Mouse (Mus musculus): ENCODE results near the gene Map2k6. TPM values are rescaled to one million over a fixed set of nuclear protein-coding genes. Genes with fewer than 3 reads are reported as not detected.

Map2k6 gene
- polyA plus RNA-seq, 1 experiment from 2014 or later = 17.8 TPM

DNA sequence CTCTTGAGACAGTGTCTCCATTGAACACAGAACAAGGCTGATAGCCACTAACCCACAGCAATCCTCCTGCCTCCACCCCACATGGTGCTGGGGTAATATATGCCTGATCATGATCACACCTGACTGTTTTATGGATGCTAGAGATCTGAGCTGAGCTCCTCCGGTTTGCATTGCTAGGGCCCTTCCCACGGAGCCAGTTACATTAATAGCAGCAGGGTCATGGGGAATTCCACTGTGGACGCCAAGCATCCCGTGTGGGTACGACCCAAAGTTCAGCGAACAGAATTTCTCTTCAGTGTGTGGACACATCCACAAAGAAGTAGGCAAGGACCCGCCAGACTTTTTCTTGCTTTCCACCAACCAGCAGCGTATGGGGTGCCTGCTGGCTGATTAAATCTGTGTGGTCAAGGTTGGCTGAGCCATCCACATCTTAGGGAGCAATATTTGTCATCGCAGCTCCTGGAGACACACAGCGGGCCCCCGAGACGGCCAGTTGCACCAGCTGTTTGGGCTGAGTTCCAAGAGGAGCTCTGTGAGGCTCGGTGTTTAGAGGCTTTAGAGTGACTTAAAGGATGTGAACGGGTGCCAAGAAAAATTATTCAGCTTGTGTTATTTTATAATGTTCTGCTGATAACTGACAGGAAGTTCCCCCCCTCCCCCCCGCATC, 51.3 kb downstream of the Map2k6 start:
- DNase-seq (ENCODE audit: low spot score) = no peak

DNA sequence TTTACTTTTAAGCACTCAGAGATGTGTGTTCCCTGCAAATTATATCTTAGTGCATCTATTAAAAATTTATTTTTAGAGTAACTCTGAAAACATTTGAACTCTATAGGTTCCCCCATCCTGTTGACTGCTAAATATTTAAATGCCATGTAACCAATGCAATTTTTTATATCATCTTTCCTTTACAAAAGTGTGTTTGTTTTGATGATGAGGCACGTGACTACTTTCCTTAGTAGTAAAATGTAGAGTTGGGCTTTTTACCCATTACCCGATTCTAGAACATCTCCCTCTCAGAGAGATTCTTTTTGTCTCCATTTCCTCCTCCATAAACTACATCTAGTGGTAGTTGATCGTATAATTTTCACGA, 51.8 kb downstream of the Map2k6 start:
- DNase-seq (ENCODE audit: low spot score) = no peak

GRCm38 (mm10) chr11:110451590-110451989, 52.7 kb downstream of the Map2k6 start:
- no peak for DNase-seq (ENCODE audit: low spot score)

GRCm38 (mm10) chr11:110453445-110454154, 54.7 kb downstream of the Map2k6 start:
- no peak for DNase-seq (ENCODE audit: low spot score)

DNA sequence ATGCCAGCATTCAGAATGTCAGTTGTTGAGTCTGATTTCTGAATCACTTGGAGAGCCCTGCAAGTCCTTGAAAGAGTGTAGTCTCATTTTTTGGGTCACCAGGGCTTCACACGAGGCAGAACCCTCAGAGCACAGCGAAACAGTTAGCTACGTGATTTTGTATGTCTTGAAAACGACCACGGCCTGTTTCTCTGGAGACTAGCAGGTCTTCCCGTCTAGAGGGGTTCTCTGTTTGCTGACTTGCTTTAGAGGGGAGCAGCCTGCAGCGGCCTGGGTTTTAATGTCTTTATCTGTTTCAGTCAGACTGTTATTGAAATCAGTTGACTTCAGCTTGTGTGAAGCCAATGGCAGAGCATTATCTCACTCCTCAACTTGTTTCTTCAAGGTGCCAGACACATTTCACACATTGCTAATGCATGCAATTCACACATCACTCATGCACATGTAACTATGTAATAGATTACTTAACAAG, 58.6 kb downstream of the Map2k6 start:
- DNase-seq (ENCODE audit: low spot score) = no peak

DNA sequence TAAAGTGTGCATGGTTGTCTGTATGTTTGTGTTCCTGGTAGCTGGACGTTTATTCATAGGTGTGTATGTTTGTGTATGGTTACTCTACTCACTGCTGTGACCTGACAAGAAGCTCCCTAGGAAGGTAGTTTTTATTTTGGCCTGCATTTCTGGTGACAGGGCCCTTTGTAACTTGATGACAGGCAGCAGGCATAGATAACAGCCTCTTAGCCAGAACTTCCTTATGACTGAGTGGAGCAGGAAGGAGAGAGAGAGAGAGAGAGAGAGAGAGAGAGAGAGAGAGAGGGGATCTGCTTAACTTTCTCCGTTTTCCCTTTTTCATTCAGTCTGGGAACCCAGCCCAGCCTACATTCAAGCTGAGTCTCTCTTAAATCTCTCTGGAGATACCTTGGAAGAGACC, 61.6 kb downstream of the Map2k6 start:
- DNase-seq (ENCODE audit: low spot score) = no peak

GRCm38 (mm10) chr11:110461560-110462331, 62.8 kb downstream of the Map2k6 start:
- DNase-seq (ENCODE audit: low spot score) = no peak

DNA sequence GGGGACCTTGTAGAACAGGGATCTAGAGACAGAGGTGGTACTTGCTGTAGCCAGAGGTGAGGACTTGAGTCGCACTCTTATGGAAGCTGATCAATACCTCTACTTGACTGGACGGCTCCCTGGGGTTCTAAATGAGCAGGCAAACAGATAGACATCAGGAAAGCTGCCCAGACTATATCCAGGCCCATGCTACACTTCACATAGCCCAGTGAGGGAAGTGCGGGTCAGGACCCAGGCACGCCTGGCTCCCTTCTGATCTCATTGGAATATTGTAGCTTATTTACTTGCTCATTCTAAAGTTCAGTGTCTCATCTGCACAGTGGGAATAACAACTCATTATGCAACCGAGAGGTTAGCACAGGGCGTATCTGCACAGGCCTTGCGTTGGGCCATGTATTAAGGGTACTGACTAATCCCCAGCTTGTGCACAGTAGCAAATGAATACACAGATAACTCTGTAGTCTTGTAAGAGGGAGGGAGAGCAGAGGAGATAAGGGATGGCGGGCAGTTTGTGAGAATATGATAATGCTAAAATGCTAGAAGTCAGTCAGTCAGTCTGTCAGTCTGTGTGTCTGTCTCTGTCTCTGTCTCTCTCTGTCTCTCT, 64.2 kb downstream of the Map2k6 start:
- no peak for DNase-seq (ENCODE audit: low spot score)

DNA sequence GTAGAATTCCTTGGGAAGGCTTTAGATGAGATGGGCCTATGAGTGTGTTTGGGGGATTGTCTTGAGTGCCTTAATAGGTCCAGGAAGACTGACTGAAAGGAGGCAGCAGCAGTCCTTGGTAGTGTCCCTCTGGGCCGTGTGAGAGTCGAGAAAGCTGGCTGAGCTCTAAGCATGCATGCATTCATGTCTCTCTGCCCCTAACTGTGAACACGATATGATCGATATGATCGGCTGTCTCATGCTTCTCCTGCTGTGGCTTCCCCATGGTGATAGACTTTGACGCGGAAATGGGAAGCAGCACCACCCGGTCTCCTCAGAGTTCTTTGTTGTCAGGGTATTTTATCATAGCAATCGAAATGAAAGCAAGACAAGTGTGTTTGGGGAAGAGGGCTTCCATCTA, 64.9 kb downstream of the Map2k6 start:
- no peak for DNase-seq (ENCODE audit: low spot score)

DNA sequence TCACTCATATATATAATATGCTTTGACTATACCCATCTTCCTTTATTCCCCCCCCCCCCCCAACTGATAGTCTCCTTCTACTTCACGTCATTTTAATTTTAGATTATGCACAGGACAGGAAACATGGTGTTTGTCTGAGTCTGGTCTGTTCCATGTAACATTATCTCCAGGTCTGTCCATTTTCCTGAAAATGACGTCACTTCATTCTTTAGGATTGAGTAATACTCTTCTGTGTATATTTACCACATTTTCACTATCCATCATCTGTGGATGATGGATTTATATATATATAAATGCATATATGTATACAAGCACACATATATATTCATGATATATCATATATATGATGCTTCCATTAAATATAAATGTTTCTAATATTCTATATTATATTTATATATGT, 70.1 kb downstream of the Map2k6 start:
- DNase-seq (ENCODE audit: low spot score) = no peak

DNA sequence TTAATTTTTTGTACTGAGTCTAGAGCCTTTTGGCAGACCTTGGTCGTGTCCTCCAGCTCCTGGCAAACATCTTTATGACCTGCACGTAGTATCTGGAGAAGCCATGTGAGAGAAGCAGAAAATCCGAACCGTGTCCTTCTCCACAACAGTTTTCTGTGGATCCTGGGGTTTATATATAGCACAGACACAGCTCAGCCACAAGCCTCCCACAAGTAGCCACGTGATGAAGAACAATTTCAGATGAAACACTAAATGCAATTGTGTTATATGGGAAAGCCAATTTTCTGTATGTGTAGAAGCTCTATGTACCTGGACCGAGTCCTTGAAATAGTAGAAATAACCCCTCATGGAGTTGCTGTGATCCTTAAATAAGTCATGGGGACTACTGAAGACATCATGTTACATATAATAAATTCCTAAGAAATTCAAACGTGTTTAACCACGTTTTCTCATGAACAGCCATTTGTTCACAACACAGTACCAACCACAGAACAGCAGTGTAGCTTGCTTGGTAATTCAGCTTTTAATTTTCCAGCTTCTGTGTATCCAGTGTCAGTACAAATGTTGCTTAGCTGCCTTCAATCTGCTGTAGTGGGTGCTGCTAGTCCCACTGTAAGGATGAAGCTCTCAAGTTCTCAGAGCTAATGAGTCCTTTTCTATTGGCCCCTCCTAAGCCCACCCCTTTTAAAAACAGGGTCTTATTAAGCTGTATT, 71.8 kb downstream of the Map2k6 start:
- no peak for DNase-seq (ENCODE audit: low spot score)

GRCm38 (mm10) chr11:110471362-110471761, 72.4 kb downstream of the Map2k6 start:
- DNase-seq (ENCODE audit: low spot score) = no peak

DNA sequence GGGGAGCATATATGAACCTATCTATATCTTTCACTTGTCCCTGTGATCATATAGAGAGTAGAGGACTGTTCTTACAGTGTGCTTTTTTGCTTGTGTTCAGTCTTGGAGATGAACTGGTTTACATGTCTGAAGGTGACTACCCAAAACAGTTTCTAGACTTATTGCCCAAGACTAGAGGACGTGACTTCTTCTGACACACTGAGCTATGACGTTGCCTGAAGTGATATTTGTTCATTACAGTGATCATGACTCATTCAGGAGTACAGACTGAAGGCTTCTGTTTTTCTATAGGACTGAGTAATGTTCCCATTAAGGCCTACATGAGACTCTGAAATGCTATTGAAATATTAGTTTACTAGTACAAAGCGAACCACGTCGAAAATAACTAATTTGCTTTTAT, 73.2 kb downstream of the Map2k6 start:
- no peak for DNase-seq (ENCODE audit: low spot score)

GRCm38 (mm10) chr11:110473495-110473894, 74.6 kb downstream of the Map2k6 start:
- no peak for DNase-seq (ENCODE audit: low spot score)

GRCm38 (mm10) chr11:110476361-110477151, 77.6 kb downstream of the Map2k6 start:
- no peak for DNase-seq (ENCODE audit: low spot score)

- DNase-seq (ENCODE audit: low spot score) = no peak
Observed at GRCm38 (mm10) chr11:110477961-110478869, 79.3 kb downstream of the Map2k6 start.

DNA sequence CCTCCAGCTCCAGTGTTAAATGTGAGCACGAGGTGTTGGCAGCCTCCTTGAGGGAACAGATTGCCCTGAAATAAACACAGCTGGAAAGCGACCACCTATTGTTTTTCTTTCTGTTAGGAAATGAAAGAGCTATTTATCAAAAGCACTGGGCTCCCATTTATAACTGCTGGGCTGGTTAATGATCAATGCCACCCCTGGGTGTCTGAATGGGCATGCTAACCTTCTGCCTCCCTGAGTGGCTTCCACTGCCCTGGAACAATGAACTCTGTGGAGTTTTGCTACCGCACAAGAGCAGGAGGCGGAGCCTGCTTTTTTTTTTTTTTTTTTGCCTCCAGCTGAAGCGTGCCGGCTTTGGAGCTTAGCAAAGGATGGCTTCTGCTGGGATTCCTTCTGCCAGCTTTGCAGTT, 80.1 kb downstream of the Map2k6 start:
- no peak for DNase-seq (ENCODE audit: low spot score)

DNA sequence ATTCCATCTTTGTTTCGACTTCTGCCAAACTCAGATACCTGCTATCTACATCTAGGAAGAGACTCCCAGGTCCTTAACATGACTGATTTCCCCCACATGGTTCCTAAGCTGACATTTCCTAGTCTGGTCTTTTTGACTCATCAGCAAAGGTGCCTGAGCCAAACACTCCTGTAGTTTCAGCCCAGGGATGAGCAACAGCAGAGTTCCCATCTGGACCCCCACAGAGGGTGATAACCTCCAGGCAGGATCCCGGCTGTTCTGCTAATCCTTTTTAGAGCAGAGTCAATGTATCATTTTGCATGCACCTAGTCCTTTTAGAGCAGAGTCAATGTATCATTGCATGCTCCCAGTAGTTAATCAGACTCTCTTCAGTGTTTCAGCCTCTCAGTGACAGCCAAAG, 82.5 kb downstream of the Map2k6 start:
- DNase-seq (ENCODE audit: low spot score) = no peak

GRCm38 (mm10) chr11:110482176-110482575, 83.3 kb downstream of the Map2k6 start:
- no peak for DNase-seq (ENCODE audit: low spot score)
